Mouse (Mus musculus): ENCODE data around the gene Gja8. TPM values are rescaled to one million over a fixed set of nuclear protein-coding genes. Genes with fewer than 3 reads are reported as not detected.

The Gja8 gene
- polyA plus RNA-seq (2012; rRNA removed; ENCODE audit: low replicate concordance), result not detected in 2 replicates

DNA sequence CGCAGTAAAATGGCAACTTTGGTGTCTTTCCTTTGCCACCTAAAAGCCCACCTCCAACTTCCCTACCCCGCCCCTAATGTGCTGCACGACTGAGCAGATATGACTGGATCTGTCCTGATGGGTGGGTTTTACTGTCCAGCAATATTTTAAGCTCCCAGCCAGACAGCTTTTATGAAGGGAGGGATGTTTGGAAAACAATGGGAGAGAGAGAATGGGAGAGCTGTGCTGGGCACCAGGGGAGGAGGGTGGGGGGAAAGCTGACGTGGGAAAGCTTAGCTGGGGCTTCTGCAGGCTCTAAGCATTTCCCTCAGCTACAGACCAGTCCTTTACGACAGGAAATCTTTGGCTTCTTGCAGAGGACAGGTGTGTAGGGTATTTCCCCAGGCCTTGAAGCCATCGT, at the start of gene Gja8:
Gene Gja8, minus strand, starts transcription at position 101 of the 400 bp plus-strand sequence.

GRCm38 (mm10) chr3:96904851-96905541, 20.8 kb downstream of the Gja8 start, which contains the start of gene Gpr89:
Gpr89 (minus strand) TSS chr3:96905346.

DNA sequence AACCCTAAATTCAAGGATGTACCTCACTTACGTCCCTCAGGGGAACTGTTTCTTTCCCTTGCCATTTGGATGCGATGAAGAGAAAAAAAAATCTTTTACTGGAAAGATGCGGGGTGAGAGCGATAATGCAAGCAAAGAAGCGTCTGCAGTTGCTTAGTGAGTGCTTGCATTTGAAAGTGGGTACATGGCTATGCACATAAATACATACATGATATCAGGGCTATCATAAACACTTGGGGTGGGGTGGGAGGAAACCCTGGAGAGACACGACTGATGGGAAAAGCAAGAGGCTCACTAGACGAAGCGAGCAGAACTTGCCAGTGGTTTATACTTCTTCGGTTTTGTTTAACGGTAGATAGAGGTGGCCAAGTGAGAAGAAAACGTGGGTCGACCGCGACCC, 21.4 kb downstream of the Gja8 start, which contains the start of gene Gja5:
Gene Gja5, plus strand, starts transcription at position 301 of the 400 bp plus-strand sequence.

Other genes starting within 250 kb of the Gja8 start
- gene Pias3, start 229.6 kb downstream of the Gja8 start, polyA plus RNA-seq (2012; rRNA removed; ENCODE audit: low replicate concordance), result 15.4 and 22.8 TPM in 2 replicates
- gene Nudt17, start 217.5 kb downstream of the Gja8 start, polyA plus RNA-seq (2012; rRNA removed; ENCODE audit: low replicate concordance), result 2.1 and 2.7 TPM in 2 replicates
- gene Polr3c, start 198.4 kb downstream of the Gja8 start, polyA plus RNA-seq (2012; rRNA removed; ENCODE audit: low replicate concordance), result 27.8 and 31.3 TPM in 2 replicates
- gene Rnf115, start 198.4 kb downstream of the Gja8 start, polyA plus RNA-seq (2012; rRNA removed; ENCODE audit: low replicate concordance), result 8.6 and 9.7 TPM in 2 replicates
- gene Pdzk1, start 96.7 kb downstream of the Gja8 start, polyA plus RNA-seq (2012; rRNA removed; ENCODE audit: low replicate concordance), result 8.1 and 38.9 TPM in 2 replicates
- gene Cd160, start 96.7 kb downstream of the Gja8 start, polyA plus RNA-seq (2012; rRNA removed; ENCODE audit: low replicate concordance), result 0.33 and 1.5 TPM in 2 replicates
- gene Gja5, start 21.3 kb downstream of the Gja8 start, polyA plus RNA-seq (2012; rRNA removed; ENCODE audit: low replicate concordance), result 0.71 and 0.92 TPM in 2 replicates
- 18.5 and 22.4 TPM in 2 replicates for gene Gpr89, start 20.7 kb downstream of the Gja8 start, polyA plus RNA-seq (2012; rRNA removed; ENCODE audit: low replicate concordance)
- gene Acp6, start 232.8 kb upstream of the Gja8 start, polyA plus RNA-seq (2012; rRNA removed; ENCODE audit: low replicate concordance), result 52.4 and 65.6 TPM in 2 replicates